Mouse (Mus musculus): ENCODE data around the gene Csrp1.

DNA sequence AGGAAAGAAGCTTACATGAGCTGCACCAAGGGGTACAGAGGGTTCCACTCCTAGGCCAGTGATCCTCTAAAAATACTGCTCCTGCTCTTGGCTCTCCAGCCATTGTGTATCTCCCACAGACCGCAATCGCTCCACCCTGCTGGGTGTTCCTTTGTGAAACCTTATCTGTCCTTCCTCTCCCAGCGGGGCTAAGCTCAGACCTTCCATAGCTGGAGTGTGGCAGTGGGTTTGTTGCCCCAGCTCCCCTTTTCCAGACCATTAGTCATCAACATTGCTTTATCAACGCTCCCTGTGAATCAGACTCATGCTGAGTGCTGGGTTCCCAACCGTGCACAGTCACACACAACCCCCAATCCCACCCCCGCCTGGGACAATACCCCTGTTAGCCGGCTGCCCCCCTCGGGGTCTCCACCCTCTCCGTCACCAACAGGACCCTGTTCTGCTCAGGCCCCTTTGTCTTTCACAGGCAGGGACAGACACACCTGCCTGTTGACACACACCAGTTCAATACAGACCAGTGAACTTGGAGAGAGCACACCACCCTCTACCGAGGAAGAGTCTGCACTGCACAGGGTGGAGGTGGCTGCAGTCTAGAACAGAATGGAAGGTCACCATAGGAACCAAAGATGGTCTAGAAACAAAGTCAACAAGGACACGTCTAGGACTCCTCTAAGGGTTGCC lies 44.3 kb upstream of the Csrp1 start:
- TF ChIP-seq GATA1 (IDR thresholded peaks at IDR 0.05; ENCODE audit: low read length) (no peak), TAL1 (IDR thresholded peaks at IDR 0.05; ENCODE audit: low read length) (no peak)

Data from erythroblast, embryonic 14.5 days (primary cell).